Mouse (Mus musculus) R1 (cell line): Measurements from ENCODE around the gene Prdm1.

Source experiments
- DNase-seq: peaks from one replicate; pipeline ENCODE4 v3.0.0-alpha.2; 2018; ENCODE audit warnings: low read depth, low spot score

Prdm1 gene

DNA sequence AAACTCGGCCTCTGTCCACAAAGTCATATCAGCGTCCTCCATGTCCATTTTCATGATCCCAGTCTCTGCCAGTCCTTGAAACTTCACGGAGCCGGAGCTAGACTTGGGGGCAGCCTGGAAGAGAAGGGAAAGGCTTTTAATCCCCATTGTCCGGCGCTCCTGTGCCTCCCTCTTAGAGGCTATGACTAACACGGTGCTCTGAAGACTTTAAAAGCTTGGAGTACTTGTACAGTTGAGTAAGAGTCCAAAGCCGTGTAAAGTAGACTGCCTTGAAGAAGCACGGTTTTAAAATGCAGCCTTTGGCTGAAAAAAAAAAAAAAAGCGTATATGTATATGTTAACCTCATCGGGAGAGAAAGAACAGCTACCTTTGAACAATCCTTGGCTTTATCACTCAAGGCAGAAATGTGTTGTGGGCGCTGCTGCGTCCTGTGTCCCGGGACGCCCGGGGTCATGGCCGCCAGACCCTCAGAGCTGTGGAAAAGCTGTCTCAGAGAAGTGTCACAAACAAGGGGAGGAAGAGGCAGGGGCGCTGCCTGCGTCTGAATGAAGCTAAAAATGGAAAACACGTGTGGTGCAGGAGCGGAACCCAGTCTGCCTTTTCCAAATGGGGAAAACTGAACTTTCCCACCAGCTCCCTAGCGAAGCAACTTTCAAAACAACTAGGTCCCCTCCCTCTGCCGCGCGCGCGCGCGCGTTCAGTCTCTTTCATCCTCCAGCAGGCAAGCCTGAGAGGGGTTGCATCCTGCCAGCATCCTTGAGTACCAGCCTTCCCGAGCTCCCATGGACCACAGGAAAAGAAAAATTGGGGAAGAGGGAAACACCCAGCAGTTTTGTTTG is 71.3 kb downstream of the Prdm1 start:
- DNase-seq, result no peak

DNA sequence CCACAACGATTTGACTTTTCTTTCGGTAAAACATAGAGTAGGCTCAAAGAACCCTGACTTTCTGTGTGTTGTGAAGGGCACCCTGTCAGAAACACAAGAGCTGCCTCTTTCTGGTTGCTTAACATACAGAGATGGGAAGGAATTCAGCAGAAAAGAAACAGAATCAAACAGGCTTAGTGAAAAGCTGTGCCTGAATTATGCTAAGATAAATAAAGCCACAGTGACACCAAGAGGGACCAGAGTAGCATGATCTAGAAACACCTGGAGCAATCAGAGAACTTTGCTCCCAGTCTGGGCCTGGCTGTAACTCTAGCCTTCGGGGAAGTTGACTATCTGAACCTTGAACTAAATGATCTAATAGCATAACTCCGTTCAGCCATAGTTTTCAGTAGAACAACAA is 73.5 kb downstream of the Prdm1 start:
- DNase-seq, result no peak

DNA sequence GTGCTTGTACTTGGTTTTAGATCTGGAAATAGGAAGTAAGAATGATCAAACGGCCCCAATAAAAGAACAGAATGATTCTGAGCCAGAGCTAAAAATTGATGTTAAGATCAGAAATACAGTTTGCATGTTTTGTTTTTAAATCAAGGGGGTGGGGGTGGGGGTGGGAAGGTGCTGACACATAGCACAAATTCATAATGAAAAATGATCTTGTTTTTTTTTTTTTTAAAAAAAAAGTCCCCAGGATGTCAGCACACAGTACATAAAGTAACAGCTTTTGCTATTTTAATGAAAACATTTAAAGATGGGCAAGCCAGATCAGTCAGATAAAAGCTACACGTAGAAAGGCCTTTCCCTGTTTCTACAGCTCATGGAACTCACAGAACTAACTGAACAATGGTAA is 74.2 kb downstream of the Prdm1 start:
- no peak for DNase-seq

DNA sequence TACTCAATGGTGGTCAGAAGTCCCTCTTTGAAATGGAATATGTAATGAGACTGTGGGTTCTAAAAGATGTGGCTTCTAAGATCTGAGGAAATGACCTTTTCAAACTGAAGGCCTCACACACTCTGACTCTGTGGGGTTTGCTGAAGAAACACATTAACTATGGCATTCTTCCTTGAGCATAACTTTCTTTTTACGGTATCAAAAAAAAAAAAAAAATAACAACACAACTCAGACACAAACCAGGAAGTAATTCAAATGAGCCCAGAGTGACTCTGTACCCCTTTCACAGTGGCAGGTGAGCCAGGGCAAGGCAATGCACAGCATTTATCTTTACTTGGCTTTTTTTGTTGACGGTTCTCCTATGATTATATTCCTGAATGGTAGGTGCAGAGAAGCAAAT is 77.5 kb downstream of the Prdm1 start:
- DNase-seq, result no peak

- DNase-seq, result no peak
These were observed 78.2 kb downstream of the Prdm1 start for GRCm38 (mm10) chr10:44450108-44450507.

DNA sequence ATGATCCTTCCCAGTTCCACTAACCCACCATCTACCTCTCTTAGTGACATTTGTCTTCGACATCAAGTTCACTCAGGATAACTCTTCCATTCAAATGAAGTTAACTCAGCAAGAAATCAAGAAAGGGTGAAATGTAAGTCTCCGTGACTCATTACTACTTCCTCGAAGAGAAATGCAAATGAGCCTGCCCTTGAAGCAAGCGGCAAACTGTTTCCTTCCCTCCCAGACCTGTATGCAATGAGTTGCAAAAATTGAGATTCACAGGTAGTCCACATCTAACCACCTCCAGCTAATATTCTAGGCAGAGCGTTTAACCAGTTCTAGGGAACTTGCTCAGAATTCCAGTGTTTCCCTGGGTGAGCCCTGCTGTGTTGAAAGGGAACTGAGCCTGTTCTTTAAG is 78.6 kb downstream of the Prdm1 start:
- no peak for DNase-seq

DNA sequence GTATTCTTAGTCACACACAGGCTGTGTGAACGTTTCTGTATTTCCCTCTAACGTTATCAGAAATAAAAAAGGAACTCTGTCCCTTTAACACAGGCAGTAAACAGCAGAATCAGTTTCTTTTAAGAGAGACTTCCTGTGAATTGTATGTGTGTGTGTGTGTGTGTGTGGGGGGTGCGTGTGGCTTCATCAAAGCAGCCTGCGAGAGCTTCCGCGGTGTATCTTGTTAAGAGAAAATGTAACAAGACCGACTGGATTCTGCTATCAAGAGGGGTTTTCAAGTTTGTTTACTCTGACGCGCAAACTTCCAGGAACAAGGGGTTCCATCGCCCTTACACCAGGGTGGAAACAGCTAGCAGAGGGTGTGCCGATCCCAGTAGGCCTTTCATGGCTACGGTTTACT is 80.1 kb downstream of the Prdm1 start:
- DNase-seq, result no peak

- no peak for DNase-seq
These were observed 80.7 kb downstream of the Prdm1 start for GRCm38 (mm10) chr10:44447406-44448139.

DNA sequence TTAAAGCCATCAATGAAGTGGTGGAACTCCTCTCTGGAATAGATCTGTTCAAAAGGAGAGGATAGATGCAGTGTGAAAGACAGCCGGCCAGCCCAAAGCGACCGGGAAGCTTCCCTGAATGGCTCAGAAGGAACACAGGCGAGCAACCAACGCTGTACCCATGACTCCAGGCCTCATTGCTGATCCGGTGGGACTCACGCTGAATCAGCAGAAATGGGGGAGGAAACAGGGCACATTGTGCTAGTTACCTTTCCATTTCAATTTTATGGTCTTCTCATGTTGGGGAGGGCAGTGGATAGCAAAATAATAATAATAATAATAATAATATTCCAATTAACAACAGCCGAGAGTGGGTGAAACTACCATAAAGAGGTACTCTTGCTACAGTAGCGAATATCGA is 81.3 kb downstream of the Prdm1 start:
- no peak for DNase-seq

- DNase-seq, result no peak
These were observed 83.9 kb downstream of the Prdm1 start for GRCm38 (mm10) chr10:44444415-44444814.

- DNase-seq, result no peak
These were observed 84.6 kb downstream of the Prdm1 start for GRCm38 (mm10) chr10:44443696-44444095.

DNA sequence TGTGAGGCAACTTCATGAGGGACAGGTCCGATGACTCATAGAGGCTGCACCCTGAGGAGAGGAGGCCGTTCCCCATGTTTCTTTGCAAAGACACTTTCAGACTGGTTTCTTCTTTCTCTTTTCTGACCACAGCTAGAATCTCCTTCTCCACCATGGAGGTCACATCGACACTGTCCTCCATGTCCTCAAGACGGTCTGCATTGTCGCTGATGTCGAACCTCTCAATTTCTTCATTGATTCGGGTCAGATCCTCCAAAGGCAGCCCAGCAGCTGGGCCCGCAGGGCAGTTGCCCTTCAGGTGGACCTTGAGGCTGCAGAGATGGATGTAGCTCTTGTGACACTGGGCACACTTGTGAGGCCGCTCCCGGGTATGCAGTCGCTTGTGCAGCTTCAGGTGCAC is 88.6 kb downstream of the Prdm1 start:
- DNase-seq, result no peak

GRCm38 (mm10) chr10:44437614-44438013 is 90.7 kb downstream of the Prdm1 start:
- no peak for DNase-seq

DNA sequence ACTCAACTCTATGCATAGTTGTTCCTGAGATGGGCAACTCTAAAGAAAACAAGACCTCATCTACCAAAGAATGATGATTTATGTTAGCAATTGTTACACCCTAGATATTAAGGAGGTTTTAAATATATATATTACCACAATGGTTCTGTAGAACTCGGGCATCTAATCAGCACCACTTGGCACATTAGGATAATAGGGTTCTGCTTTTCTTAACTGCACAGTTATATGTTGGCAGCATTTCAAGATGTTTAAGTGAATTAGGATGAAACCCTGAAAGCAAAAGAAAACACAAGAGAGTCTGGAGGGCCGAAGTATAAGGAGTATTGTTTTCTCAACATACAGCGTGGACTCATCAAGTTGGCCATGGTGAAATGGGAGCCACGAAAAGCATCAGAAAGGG is 92.3 kb downstream of the Prdm1 start:
- no peak for DNase-seq

GRCm38 (mm10) chr10:44434702-44435181 is 93.6 kb downstream of the Prdm1 start:
- DNase-seq, result peak; percentile 65

GRCm38 (mm10) chr10:44432235-44432634 is 96.1 kb downstream of the Prdm1 start:
- DNase-seq, result no peak

- no peak for DNase-seq
These were observed 96.6 kb downstream of the Prdm1 start for GRCm38 (mm10) chr10:44431689-44432088.

DNA sequence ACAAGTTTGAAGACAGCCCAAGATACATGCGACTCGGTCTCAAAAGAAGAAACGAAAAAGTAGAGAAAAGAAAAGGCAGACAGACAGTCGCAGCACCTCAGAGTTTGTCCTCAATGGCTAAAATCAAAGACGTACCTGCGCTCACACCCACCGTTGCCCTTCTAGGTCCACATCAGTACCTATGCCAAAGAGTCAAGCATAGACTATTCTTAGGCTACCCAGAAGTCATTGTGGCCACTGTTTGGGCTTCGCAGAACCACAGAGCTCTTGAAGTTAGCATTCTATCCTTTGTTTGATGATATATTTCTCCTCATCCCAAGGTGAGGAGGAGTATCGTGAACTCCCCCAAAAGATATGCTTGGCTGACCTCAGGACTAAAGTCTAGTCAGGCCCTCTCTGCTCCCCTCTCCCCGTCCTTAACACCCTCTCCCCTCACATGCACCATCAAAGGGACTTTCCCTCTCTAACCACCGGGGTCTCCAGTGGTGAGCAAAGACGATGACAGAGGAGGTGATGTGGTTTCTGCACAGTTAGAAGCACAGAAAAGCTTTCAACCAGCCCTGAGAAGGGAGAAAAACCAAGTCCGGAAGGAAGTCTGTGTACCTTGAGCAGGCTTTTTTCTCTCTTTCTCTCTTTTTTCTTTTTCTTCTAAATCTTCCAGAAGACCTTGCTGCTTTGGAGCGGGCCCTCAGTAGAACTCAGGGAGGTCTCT is 99.0 kb downstream of the Prdm1 start:
- DNase-seq, result no peak

DNA sequence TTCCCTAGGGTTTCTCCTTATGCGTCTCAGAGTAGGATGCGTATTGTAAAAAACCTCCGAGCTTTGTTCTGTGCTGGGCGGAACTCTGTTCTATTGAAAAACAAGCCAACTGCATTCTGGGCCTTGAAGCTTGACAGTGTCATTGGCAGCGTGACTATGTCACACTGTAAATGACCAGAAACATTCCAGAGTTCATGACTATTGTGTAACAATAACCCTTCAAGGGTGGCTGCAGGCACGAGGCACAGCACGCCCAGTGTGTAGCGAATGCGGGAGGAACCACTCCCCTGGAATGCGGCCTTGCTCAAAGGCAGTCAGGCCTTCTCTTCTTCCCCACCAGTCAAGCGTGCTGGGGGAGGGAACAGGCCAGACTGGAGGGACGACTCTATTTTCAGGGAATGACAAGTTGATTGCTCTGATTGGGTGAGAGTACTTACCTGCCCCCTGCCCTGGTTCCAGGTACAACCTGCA is 100.4 kb downstream of the Prdm1 start:
- peak; percentile 89 for DNase-seq

GRCm38 (mm10) chr10:44427426-44427825 is 100.9 kb downstream of the Prdm1 start:
- no peak for DNase-seq

DNA sequence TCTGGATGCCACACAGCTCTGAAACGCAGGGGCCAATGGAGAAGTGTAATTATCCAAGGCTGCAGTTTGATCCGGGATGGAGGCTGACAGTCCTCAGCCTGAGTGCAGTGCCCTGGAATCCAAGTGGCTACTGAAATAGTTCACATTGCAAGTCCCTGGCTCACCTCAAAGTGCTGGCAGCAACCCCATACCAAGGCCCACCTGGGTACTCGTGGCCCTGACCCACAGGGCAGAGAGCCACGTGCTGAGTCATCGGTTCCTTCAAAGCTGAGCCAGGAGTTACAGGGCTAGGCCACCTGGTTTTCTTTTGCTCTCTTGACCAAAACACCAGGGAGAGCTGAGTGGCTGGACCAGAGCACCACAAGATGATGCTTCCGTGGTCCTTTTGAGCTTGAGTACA is 103.3 kb downstream of the Prdm1 start:
- DNase-seq, result no peak

DNA sequence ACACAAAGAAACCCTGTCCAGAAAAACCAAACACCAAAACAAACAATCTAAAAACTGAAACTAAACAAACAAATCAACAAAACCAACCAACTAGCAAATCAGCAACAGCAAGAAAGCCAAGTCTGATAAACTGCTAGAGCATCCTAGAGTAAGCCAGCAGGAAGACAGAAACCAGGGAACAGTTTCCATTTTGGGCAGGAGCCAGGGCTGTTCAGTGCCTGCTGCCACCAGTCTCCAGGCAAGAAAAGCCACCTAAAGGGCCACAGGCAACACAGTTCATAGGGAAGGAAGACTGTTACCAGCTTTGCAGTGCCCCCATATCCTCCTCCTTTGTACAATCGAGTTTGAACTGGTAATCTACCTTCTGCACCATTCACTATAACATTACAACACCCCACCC is 106.4 kb downstream of the Prdm1 start:
- no peak for DNase-seq
